In the genomic region with DNA sequence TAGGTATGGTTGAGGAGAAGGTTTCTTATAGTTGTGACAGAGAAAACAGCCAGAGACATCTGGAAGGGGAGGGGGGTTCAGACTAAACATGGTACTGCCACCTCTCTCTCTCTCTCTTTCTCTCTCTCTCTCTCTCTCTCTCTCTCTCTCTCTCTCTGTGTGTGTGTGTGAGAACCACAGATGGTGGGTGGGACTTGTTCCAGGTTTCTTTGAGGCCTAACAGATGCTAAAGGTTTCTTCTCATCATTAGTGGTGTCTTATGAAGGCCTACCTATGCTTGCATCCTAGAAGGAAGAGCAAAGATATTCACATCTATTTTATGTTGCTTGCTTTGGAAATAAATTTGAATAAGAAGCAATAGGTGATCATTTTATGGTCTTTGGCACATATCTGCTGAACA, we compare ENCODE assay signal across 8 mouse cellular contexts. TPM values are rescaled to one million over a fixed set of nuclear protein-coding genes. Genes with fewer than 3 reads are reported as not detected.
DNase-seq lines count a peak whose midpoint lies in the region; ATAC-seq and TF ChIP-seq lines count a peak whose summit lies in the region.

No protein-coding gene starts in this region.

- no peaks in the 10 kb centered on the region for H3K27me3 ChIP-seq in liver, embryonic 12.5 days (replicated peaks)

- peak overlapping the region; percentile 61; the same call in 1 of the 2 replicates for H3K27ac ChIP-seq in gastrocnemius, adult 2 months
- H3K27ac ChIP-seq in liver, embryonic 12.5 days, result peak overlapping the region; percentile 76

- intact Hi-C loops in gastrocnemius, adult 2 months (cut with DNase I), result no loop called here

- H3K9me3 ChIP-seq in liver, embryonic 12.5 days (replicated peaks), result no peaks in the 10 kb centered on the region

- H3K4me2 ChIP-seq in liver, embryonic 12.5 days, result peak overlapping the region; percentile 86

- H3K9ac ChIP-seq in liver, embryonic 12.5 days, result peak overlapping the region; percentile 55; the same call in 1 of the 2 replicates

- H3K4me3 ChIP-seq in gastrocnemius, adult 2 months, result peak overlapping the region; percentile 73
- peak overlapping the region; percentile 70; the same call in 1 of the 2 replicates for H3K4me3 ChIP-seq in liver, embryonic 12.5 days

- no peak for ATAC-seq in liver, embryonic 12.5 days
- no peak for ATAC-seq in erythroid progenitor cell, adult 5-6 weeks (replicated peaks; ENCODE audit: low FRiP score, poor library complexity, severe bottlenecking)

- H3K36me3 ChIP-seq in liver, embryonic 12.5 days, result peaks cover 3% of the 10 kb centered on the region; the same call in 1 of the 2 replicates

- no peak for TF ChIP-seq CTCF in gastrocnemius, adult 2 months (IDR thresholded peaks at IDR 0.05)

- DNase-seq in gastrocnemius, adult 2 months, result no peak
- no peak for DNase-seq in gastrocnemius, adult 8-10 months (ENCODE audit: low spot score in 2 of 2)
- DNase-seq in retina, postnatal 1 day, result peak; percentile 8
- no peak for DNase-seq in retina, embryonic 14.5 days (ENCODE audit: low spot score)
- DNase-seq in layer of hippocampus, postnatal 10 days (ENCODE audit: low spot score in 2 of 2), result no peak
- DNase-seq in gastrocnemius, postnatal 4 days (ENCODE audit: low spot score in 2 of 2), result no peak

- peaks cover 50% of the 10 kb centered on the region for H3K4me1 ChIP-seq in liver, embryonic 12.5 days

RNA-seq across cellular contexts. Expression of a gene that starts 6.6 kb away (rescaled TPM):
- total RNA-seq in gastrocnemius, adult 2 months (2021), result 100 to 1,000 TPM; 109 to 116 TPM
- 100 to 1,000 TPM in 2 of 4 experiments, 10 to 100 TPM in 2; 92.1 to 111 (median 103) TPM for total RNA-seq in gastrocnemius, adult 8-10 months (2022)
- polyA plus RNA-seq in liver, embryonic 12.5 days (2016; fragmentation: Nextera tagmentation; extraction: Ambion mirVana), result 60.2 and 62.1 TPM in 2 replicates
- 60.5 and 85.1 TPM in 2 replicates for total RNA-seq in erythroid progenitor cell, adult 5-6 weeks (2015; ENCODE audit: low replicate concordance)
- total RNA-seq in erythroid progenitor cell, adult 5-6 weeks (2017; ENCODE audit: low replicate concordance), result 143 and 182 TPM in 2 replicates
- 100 to 1,000 TPM; 106 to 124 TPM for total RNA-seq in layer of hippocampus, postnatal 10 days (2021)
- total RNA-seq in gastrocnemius, postnatal 4 days (2021), result 100 to 1,000 TPM; 109 to 117 TPM

RNA-seq across cellular contexts. Expression of a gene that starts 6.7 kb away (rescaled TPM):
- 1 to 10 TPM; 2.8 to 4.2 TPM for total RNA-seq in gastrocnemius, adult 2 months (2021)
- 1 to 10 TPM; 2.2 to 4.0 (median 3.1) TPM for total RNA-seq in gastrocnemius, adult 8-10 months (2022)
- 13.2 and 13.8 TPM in 2 replicates for polyA plus RNA-seq in liver, embryonic 12.5 days (2016; fragmentation: Nextera tagmentation; extraction: Ambion mirVana)
- total RNA-seq in erythroid progenitor cell, adult 5-6 weeks (2015; ENCODE audit: low replicate concordance), result 1.1 and 5.0 TPM in 2 replicates
- 4.0 and 17.5 TPM in 2 replicates for total RNA-seq in erythroid progenitor cell, adult 5-6 weeks (2017; ENCODE audit: low replicate concordance)
- 10 to 100 TPM; 26.9 to 27.1 TPM for total RNA-seq in layer of hippocampus, postnatal 10 days (2021)
- 10 to 100 TPM; 15.9 to 16.7 TPM for total RNA-seq in gastrocnemius, postnatal 4 days (2021)
